Mouse (Mus musculus) E14TG2a.4 (cell line): ENCODE measurements around the gene Ear14.
"Not testable (repeated sequence)": the region's sequence is repeated elsewhere in the genome, so short reads cannot be mapped to it uniquely, and the experiment has no call there.

Experiments
- CTCF ChIP-seq: conservative IDR thresholded peaks from 2 replicates; pipeline ENCODE4 v1.5.1; 2014; ENCODE audit warnings: low read length
- NANOG ChIP-seq: IDR thresholded peaks from 2 replicates; pipeline ENCODE4 v1.6.1; 2014; ENCODE audit warnings: borderline replicate concordance, low read length, mixed read lengths

DNA sequence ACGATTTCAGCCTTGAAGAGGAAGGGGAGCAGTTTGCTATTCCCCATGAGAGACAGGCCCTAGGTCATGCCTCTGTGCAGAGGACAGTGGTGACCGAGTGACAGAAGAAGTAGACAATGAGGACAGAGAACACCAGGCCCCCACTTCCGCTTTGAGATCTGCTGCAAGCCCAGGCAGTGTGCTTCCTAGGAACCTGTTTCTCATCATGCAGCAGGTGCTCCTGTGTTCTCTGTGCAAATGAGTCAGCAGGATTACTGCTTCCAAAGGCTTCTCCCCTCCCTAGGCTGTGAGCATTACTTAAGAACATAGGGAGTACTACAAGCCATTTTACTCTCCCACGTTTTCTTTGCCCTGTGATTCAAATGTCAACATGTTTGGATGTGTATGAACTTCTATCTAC is 26.5 kb downstream of the Ear14 start:
- not testable (repeated sequence) for TF ChIP-seq CTCF, NANOG
